Mouse (Mus musculus): ENCODE measurements around the gene Sorbs2.

GRCm38 (mm10) chr8:45649966-45650365, 142.4 kb downstream of the Sorbs2 start:
- TF ChIP-seq CTCF (IDR thresholded peaks at IDR 0.05; ENCODE audit: low read depth, low read length) (no peak), POLR2A (IDR thresholded peaks at IDR 0.05; ENCODE audit: borderline replicate concordance, low read depth, low read length) (no peak)

Data from bone marrow macrophage, adult 2 months (primary cell).